25 mouse cellular contexts compared by ENCODE assay signal in genomic region chr15:52480834-52481233, GRCm38 (mm10).
DNase-seq lines count a peak whose midpoint lies in the region; ATAC-seq and TF ChIP-seq lines count a peak whose summit lies in the region.
"Had no signal": no experiment of that assay in that cellular context is flagged by ENCODE, and none has a peak within 500 bp of the region (broad histone marks: within the 10 kb centered on the region; RNA-seq: fewer than 3 reads in every experiment).

No protein-coding gene starts in this region.

- H3K4me1 ChIP-seq in hindbrain, embryonic 13.5 days (replicated peaks) = no peaks in the 10 kb centered on the region
- H3K4me1 ChIP-seq in hindbrain, embryonic 11.5 days (replicated peaks; ENCODE audit: control insufficient read depth, insufficient read depth, low read length) = no peaks in the 10 kb centered on the region
- H3K4me1 ChIP-seq in kidney, embryonic 14.5 days (ENCODE audit: control insufficient read depth, insufficient read depth, low read length) = no peaks in the 10 kb centered on the region
- no peaks in the 10 kb centered on the region for H3K4me1 ChIP-seq in kidney, postnatal 0 days (replicated peaks; ENCODE audit: insufficient read depth, low read length)
- H3K4me1 ChIP-seq in neural tube, embryonic 13.5 days (replicated peaks) = no peaks in the 10 kb centered on the region
- H3K4me1 ChIP-seq: forebrain, embryonic 10.5 days; forebrain, embryonic 13.5 days; heart, embryonic 10.5 days; heart, embryonic 13.5 days had no signal

- TF ChIP-seq CTCF in kidney, postnatal 0 days (IDR thresholded peaks at IDR 0.05; ENCODE audit: low read depth) = no peak

- 0 out of 2 replicates have a peak, but pooled peaks have one; percentile 54 for ATAC-seq in hindbrain, embryonic 13.5 days (ENCODE audit: low FRiP score)
- no peak for ATAC-seq in hindbrain, embryonic 11.5 days (ENCODE audit: low FRiP score)
- ATAC-seq in kidney, embryonic 14.5 days (ENCODE audit: low FRiP score, low TSS enrichment) = peak; percentile 85
- peak; percentile 65; the same call in 1 of the 2 replicates for ATAC-seq in kidney, postnatal 0 days (replicated peaks; ENCODE audit: low FRiP score, low read depth)
- ATAC-seq in neural tube, embryonic 13.5 days (ENCODE audit: low read depth) = peak; percentile 61; the same call in 1 of the 2 replicates
- ATAC-seq: activated CD4-positive, CD25-positive, alpha-beta regulatory T cell, adult 4 months; forebrain, embryonic 13.5 days; forebrain, embryonic 16.5 days; hindbrain, postnatal 0 days had no signal

- H3K27me3 ChIP-seq in hindbrain, embryonic 13.5 days = no peaks in the 10 kb centered on the region
- no peaks in the 10 kb centered on the region for H3K27me3 ChIP-seq in hindbrain, embryonic 11.5 days (ENCODE audit: control insufficient read depth, insufficient read depth, low read length)
- H3K27me3 ChIP-seq in kidney, embryonic 14.5 days (ENCODE audit: control insufficient read depth, insufficient read depth, low read length) = no peaks in the 10 kb centered on the region
- no peaks in the 10 kb centered on the region for H3K27me3 ChIP-seq in kidney, postnatal 0 days (ENCODE audit: insufficient read depth, low read length)
- H3K27me3 ChIP-seq in neural tube, embryonic 13.5 days = no peaks in the 10 kb centered on the region
- H3K27me3 ChIP-seq: forebrain, embryonic 13.5 days; heart, embryonic 13.5 days had no signal

- H3K9ac ChIP-seq in hindbrain, embryonic 13.5 days = no peak overlapping the region
- no peak overlapping the region for H3K9ac ChIP-seq in hindbrain, embryonic 11.5 days (ENCODE audit: low read depth, low read length)
- H3K9ac ChIP-seq in kidney, embryonic 14.5 days (ENCODE audit: low read depth, low read length) = no peak overlapping the region
- no peak overlapping the region for H3K9ac ChIP-seq in kidney, postnatal 0 days (ENCODE audit: low read depth, low read length)
- H3K9ac ChIP-seq in neural tube, embryonic 13.5 days = no peak overlapping the region
- H3K9ac ChIP-seq: forebrain, embryonic 13.5 days; heart, embryonic 13.5 days had no signal

- no peaks in the 10 kb centered on the region for H3K36me3 ChIP-seq in hindbrain, embryonic 13.5 days
- H3K36me3 ChIP-seq in hindbrain, embryonic 11.5 days (ENCODE audit: control insufficient read depth, insufficient read depth, low read length) = no peaks in the 10 kb centered on the region
- no peaks in the 10 kb centered on the region for H3K36me3 ChIP-seq in kidney, embryonic 14.5 days (ENCODE audit: control insufficient read depth, insufficient read depth, low read length)
- H3K36me3 ChIP-seq in kidney, postnatal 0 days (ENCODE audit: insufficient read depth, low read length) = no peaks in the 10 kb centered on the region
- no peaks in the 10 kb centered on the region for H3K36me3 ChIP-seq in neural tube, embryonic 13.5 days
- H3K36me3 ChIP-seq: forebrain, embryonic 10.5 days; heart, embryonic 10.5 days; heart, embryonic 13.5 days had no signal

- no peak overlapping the region for H3K4me3 ChIP-seq in hindbrain, embryonic 13.5 days
- H3K4me3 ChIP-seq in hindbrain, embryonic 11.5 days (ENCODE audit: low read depth, low read length) = no peak overlapping the region
- H3K4me3 ChIP-seq in kidney, embryonic 14.5 days (ENCODE audit: low read length) = no peak overlapping the region
- no peak overlapping the region for H3K4me3 ChIP-seq in kidney, postnatal 0 days (replicated peaks; ENCODE audit: low read depth, low read length)
- H3K4me3 ChIP-seq in neural tube, embryonic 13.5 days = no peak overlapping the region
- H3K4me3 ChIP-seq: forebrain, embryonic 10.5 days; forebrain, embryonic 13.5 days; heart, adult 2 months; heart, embryonic 10.5 days; heart, embryonic 13.5 days had no signal

- no peak for DNase-seq in hindbrain, embryonic 11.5 days (ENCODE audit: low spot score)
- no peak for DNase-seq in kidney, adult 18-20 months
- DNase-seq in kidney, postnatal 0 days (ENCODE audit: low spot score) = peak; percentile 52
- no peak for DNase-seq in kidney, adult 8-10 months
- no peak for DNase-seq in neural tube, embryonic 10.5 days (ENCODE audit: extremely low spot score, low spot score)
- DNase-seq: adrenal gland, adult 8-10 months; adrenal gland, postnatal 25 days; cerebellum, adult 18-20 months; cerebellum, adult 9-10 months; cerebellum, postnatal 14 days; gastrocnemius, postnatal 10 days; gastrocnemius, postnatal 36 days; heart, adult 2 months; heart, postnatal 14 days; heart, postnatal 4 days had no signal

- H3K4me2 ChIP-seq in hindbrain, embryonic 13.5 days = no peak overlapping the region
- H3K4me2 ChIP-seq in hindbrain, embryonic 11.5 days (replicated peaks; ENCODE audit: low read depth, low read length) = no peak overlapping the region
- H3K4me2 ChIP-seq in kidney, embryonic 14.5 days (replicated peaks; ENCODE audit: low read depth, low read length) = no peak overlapping the region
- H3K4me2 ChIP-seq in kidney, postnatal 0 days (ENCODE audit: low read length) = no peak overlapping the region
- no peak overlapping the region for H3K4me2 ChIP-seq in neural tube, embryonic 13.5 days
- H3K4me2 ChIP-seq: forebrain, embryonic 13.5 days; heart, embryonic 13.5 days had no signal

- WGBS in hindbrain, embryonic 13.5 days = 55% methylated on average over 3 of the region's 3 CpGs
- WGBS in hindbrain, embryonic 11.5 days = 51% methylated on average over 3 of the region's 3 CpGs
- 19% methylated on average over 3 of the region's 3 CpGs for WGBS in kidney, embryonic 14.5 days
- 15% methylated on average over 3 of the region's 3 CpGs for WGBS in kidney, postnatal 0 days
- WGBS in neural tube, embryonic 13.5 days = 41% methylated on average over 3 of the region's 3 CpGs

- 0 out of 2 replicates have a peak, but pooled peaks cover 3% of the 10 kb centered on the region for H3K9me3 ChIP-seq in hindbrain, embryonic 13.5 days
- no peaks in the 10 kb centered on the region for H3K9me3 ChIP-seq in hindbrain, embryonic 11.5 days (ENCODE audit: control insufficient read depth, low read length)
- H3K9me3 ChIP-seq in kidney, embryonic 14.5 days (ENCODE audit: control insufficient read depth, low read length) = no peaks in the 10 kb centered on the region
- no peaks in the 10 kb centered on the region for H3K9me3 ChIP-seq in kidney, postnatal 0 days (replicated peaks; ENCODE audit: low read length)
- H3K9me3 ChIP-seq in neural tube, embryonic 13.5 days = no peaks in the 10 kb centered on the region
- H3K9me3 ChIP-seq: heart, embryonic 10.5 days; heart, embryonic 13.5 days had no signal

- H3K27ac ChIP-seq in hindbrain, embryonic 13.5 days = no peak overlapping the region
- no peak overlapping the region for H3K27ac ChIP-seq in hindbrain, embryonic 11.5 days (ENCODE audit: low read depth, low read length)
- H3K27ac ChIP-seq in kidney, embryonic 14.5 days (ENCODE audit: low read depth, low read length) = no peak overlapping the region
- no peak overlapping the region for H3K27ac ChIP-seq in kidney, postnatal 0 days
- no peak overlapping the region for H3K27ac ChIP-seq in neural tube, embryonic 13.5 days (replicated peaks)
- H3K27ac ChIP-seq: forebrain, embryonic 10.5 days; forebrain, embryonic 13.5 days; heart, adult 2 months; heart, embryonic 10.5 days; heart, embryonic 13.5 days; hindbrain, postnatal 0 days had no signal
